Mouse (Mus musculus) retina, adult 2 months (tissue): ENCODE data around the gene Ccdc191.

ENCODE experiments used
- DNase-seq: peaks from one replicate; pipeline ENCODE4 v3.0.0-alpha.2; 2012; ENCODE audit warnings: low read depth, low spot score

Ccdc191 gene

DNA sequence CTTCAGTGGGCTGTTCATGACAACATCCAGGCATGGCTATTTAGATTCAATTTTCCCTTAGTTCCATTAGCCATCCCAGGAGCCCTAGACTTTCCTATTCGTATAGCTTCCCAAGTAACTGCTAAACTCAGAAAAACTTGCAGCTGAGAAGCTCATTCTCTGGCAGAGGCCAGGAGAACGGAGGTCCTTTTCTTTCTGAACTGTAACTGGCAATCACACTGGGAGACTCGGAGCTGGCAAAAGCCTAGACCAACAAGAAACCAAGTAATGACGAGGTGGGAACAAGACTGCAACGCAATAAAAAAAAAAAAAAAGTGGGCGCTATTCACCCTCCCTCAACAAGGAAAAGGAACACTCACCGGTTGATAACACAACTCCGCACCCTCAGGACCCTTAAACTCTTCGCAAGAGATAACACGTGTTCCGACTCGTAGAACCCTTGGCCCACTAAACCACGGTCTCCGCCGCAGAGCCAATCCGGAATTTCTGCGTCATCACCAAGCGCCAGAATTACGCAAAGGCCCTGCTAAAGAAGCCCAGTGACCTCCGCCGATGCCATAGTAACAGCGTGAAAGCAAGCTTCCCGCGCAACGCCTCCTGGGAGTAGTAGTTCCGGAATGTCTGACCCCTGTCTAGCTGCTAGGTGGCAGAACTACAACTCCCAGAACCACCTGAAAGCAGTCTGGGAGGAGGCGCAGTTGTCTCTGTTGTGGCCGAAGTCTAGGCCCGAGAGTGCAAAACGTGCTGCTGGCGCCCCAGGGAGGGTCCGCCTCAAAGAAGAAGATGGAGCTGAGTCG, at the start of gene Ccdc191:
Ccdc191 (plus strand) TSS at position 593 of the 797 bp plus-strand sequence.
- peak; percentile 100 for DNase-seq

GRCm38 (mm10) chr16:43841236-43841635, 48.4 kb upstream of the Ccdc191 start:
- no peak for DNase-seq

- DNase-seq: no peak
Observed at GRCm38 (mm10) chr16:43849839-43850238, 39.8 kb upstream of the Ccdc191 start.

GRCm38 (mm10) chr16:43858941-43859476, 30.6 kb upstream of the Ccdc191 start:
- DNase-seq: no peak

GRCm38 (mm10) chr16:43860624-43861023, 29.0 kb upstream of the Ccdc191 start:
- no peak for DNase-seq

- no peak for DNase-seq
Observed at GRCm38 (mm10) chr16:43869805-43870204, 19.8 kb upstream of the Ccdc191 start.

- DNase-seq: no peak
Observed at GRCm38 (mm10) chr16:43871419-43871818, 18.2 kb upstream of the Ccdc191 start.

DNA sequence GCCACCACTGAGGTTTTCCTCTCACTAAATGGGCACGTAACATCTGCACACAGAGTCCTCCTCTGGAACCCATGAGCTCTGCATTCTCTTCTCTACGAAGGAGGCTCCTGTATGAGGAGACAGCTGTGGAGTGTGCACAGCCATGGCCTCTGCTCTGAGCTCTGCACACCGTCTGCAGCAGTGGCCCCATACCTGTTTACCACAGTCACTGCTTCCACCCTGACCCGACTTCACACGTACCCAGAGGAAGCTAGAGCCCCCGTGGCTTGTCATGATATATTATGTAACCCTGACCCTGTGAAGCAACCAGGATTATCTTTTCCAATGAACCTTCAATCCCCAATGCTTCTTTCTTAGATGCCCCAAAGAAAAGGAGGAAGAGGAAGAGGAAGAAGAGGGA, 9.8 kb upstream of the Ccdc191 start:
- no peak for DNase-seq

GRCm38 (mm10) chr16:43881636-43882035, 8.0 kb upstream of the Ccdc191 start:
- no peak for DNase-seq

- DNase-seq: no peak
Observed at GRCm38 (mm10) chr16:43882329-43882728, 7.3 kb upstream of the Ccdc191 start.

DNA sequence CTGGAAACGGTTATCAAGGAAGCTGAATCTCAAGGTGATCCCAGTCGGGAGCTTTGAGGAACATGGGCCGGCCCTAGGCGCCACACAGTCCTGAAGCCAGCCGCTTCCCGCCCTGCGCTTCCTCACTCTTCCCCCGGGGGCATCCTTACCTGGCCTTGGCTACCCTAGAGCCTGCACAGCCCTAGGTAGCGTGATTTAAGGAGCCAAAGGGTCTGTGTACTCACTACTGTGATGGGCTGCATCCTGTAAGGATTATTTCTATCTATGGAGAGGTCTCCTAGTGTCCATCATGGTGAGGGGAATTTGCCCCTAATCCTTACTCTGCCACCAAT, 371 bp downstream of the Ccdc191 start:
- DNase-seq: no peak

GRCm38 (mm10) chr16:43890747-43891336, 1.2 kb downstream of the Ccdc191 start:
- no peak for DNase-seq

GRCm38 (mm10) chr16:43894501-43894900, 4.9 kb downstream of the Ccdc191 start:
- DNase-seq: no peak

GRCm38 (mm10) chr16:43900138-43900537, 10.5 kb downstream of the Ccdc191 start:
- no peak for DNase-seq

DNA sequence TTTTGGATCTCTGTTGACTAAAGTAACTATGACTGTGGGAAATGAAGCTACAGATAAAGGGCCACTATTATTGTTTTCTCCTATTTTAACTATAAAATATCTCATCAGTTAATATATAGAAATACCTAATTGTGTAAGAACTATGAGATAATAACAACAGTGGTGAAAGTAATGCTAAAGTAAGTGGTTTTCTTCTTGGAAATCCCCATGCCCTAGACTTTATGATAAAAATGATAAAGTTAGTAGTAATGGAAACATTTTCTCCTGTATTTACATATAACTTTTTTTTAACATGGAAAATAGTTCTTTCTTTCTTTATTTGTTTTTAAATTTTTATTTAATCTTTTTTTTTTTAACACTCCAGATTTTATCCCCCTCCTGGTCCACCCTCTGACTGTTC, 11.0 kb downstream of the Ccdc191 start:
- DNase-seq: no peak

- no peak for DNase-seq
Observed at GRCm38 (mm10) chr16:43908881-43909280, 19.3 kb downstream of the Ccdc191 start.

DNA sequence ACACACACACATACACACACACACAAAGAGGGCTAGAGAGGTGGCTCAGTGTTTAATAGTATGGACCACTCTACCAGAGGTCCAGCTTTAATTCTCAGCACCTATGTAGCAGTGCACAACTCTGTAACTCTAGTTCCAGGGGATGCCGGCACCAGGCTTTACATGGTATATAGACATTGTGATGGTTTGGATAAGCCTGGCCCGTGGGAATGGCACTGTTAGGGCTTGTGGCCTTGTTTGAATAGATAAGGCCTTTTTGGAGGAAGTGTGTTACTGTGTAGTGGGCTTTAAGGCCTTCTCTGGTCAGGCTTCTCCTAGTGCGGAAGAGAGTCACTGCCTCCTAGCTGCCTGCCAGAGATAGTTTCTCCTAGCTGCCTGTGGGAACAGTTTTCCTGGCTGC, 29.3 kb downstream of the Ccdc191 start:
- DNase-seq: no peak

- no peak for DNase-seq
Observed at GRCm38 (mm10) chr16:43922024-43922423, 32.4 kb downstream of the Ccdc191 start.

DNA sequence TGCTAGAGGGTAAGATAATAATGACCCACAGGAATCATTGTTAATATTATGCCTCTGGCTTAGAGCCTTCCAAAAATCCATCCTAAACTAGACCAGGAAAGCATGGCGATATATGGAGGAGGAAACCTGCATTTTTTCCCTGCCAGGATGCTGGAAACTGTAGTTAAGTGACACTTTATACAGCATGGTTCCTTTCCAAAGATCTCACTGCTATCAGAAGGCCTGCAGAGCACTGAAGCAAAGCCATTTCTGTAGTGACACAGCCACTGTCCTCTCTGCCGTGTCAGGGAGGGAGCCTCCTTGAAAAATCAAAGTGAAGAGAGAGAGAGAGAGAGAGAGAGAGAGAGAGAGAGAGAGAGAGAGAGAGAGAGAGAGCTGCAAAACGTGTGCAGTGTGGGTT, 33.0 kb downstream of the Ccdc191 start:
- no peak for DNase-seq

GRCm38 (mm10) chr16:43925001-43925558, 35.5 kb downstream of the Ccdc191 start:
- no peak for DNase-seq

GRCm38 (mm10) chr16:43925846-43926245, 36.2 kb downstream of the Ccdc191 start:
- DNase-seq: no peak

- DNase-seq: no peak
Observed at GRCm38 (mm10) chr16:43926341-43926859, 36.8 kb downstream of the Ccdc191 start, which contains the start of gene Qtrt2. TSS of gene Qtrt2 (minus strand) at chr16:43926809.
